Mouse (Mus musculus) hindbrain, embryonic 16.5 days (tissue): ENCODE measurements around the gene Slc26a5. TPM values are rescaled to one million over a fixed set of nuclear protein-coding genes. Genes with fewer than 3 reads are reported as not detected.

ENCODE experiments used
- ATAC-seq: fragments of 200-750 bp; cut with Nextera tagmentation; 2 replicates; pipeline ENCODE4 v1.8.0; 2017; ENCODE audit warnings: moderate TSS enrichment, moderate library complexity
- H3K27ac ChIP-seq: fragments of 300-500 bp; sonication (generic); 2 replicates; pipeline ENCODE4 v1.5.1; 2014; ENCODE audit warnings: low read depth, mild to moderate bottlenecking, control low read depth, low read length, moderate library complexity
- H3K27me3 ChIP-seq: fragments of 300-500 bp; sonication (generic); replicated peaks from 2 replicates; pipeline ENCODE4 v1.6.1; 2014; ENCODE audit warnings: low read length; ENCODE audit not compliant: control insufficient read depth, insufficient read depth
- H3K36me3 ChIP-seq: fragments of 300-500 bp; sonication (generic); 2 replicates; pipeline ENCODE4 v1.6.1; 2014; ENCODE audit warnings: mild to moderate bottlenecking, low read length, moderate library complexity, mixed read lengths; ENCODE audit not compliant: control insufficient read depth, insufficient read depth
- H3K4me1 ChIP-seq: fragments of 300-500 bp; sonication (generic); 2 replicates; pipeline ENCODE4 v1.6.1; 2014; ENCODE audit warnings: low read depth, low read length; ENCODE audit not compliant: control insufficient read depth, insufficient read depth
- H3K4me2 ChIP-seq: fragments of 300-500 bp; sonication (generic); 2 replicates; pipeline ENCODE4 v1.6.1; 2014; ENCODE audit warnings: mild to moderate bottlenecking, low read length, control low read depth, moderate library complexity
- H3K4me3 ChIP-seq: fragments of 300-500 bp; sonication (generic); 2 replicates; pipeline ENCODE4 v1.5.1; 2014; ENCODE audit warnings: mild to moderate bottlenecking, low read length, control low read depth, moderate library complexity
- H3K9ac ChIP-seq: fragments of 300-500 bp; sonication (generic); 2 replicates; pipeline ENCODE4 v1.6.1; 2014; ENCODE audit warnings: low read depth, mild to moderate bottlenecking, control low read depth, low read length, moderate library complexity
- H3K9me3 ChIP-seq: fragments of 300-500 bp; sonication (generic); 2 replicates; pipeline ENCODE4 v1.6.1; 2014; ENCODE audit warnings: mild to moderate bottlenecking, low read length, moderate library complexity; ENCODE audit not compliant: control insufficient read depth
- WGBS: fragments of 180-500 bp; shearing (Covaris S2); extraction: QIAGEN DNeasy Blood & Tissue Kit; methylation state at CpG from one replicate; pipeline ENCODE4 v1.1.7; 2014; 5-methylcytosine and 5-hydroxymethylcytosine counted together
- polyA plus RNA-seq: library from polyadenylated mRNA; unstranded; fragments of >200 nt; fragmentation: Nextera tagmentation; extraction: Ambion mirVana; gene quantifications from 2 replicates; pipeline ENCODE4 v1.2.1, GENCODE M21; 2015

Slc26a5 gene
- polyA plus RNA-seq, 1 experiment from 2014 or later, result 0.15 TPM

DNA sequence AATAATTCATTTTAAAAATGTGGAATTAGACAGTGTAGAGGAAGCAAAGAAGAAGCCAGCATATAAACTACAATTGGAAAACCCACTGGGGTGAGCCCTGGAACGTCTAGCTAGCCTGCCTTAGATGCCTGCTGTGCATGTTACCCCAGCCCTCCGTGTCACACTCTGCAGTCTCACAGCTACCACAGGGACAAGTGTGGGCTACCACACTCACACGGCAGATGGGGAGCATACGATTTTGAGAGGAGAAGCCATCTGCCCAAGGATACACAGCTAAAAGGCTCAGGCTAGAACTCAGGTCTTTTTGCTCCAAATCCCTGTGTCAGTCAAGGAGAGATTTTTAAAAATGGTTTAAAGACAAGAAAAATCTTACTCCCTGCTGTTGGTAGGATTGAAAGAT is 36.5 kb downstream of the Slc26a5 start:
- WGBS, result 56% methylated on average over 4 of the region's 4 CpGs
- Histone ChIP-seq H3K4me3 (no peak overlapping the region), H3K27me3 (no peaks in the 10 kb centered on the region; the same call in 1 of the 2 replicates), H3K4me2 (no peak overlapping the region), H3K9me3 (no peaks in the 10 kb centered on the region), H3K9ac (no peak overlapping the region), H3K27ac (no peak overlapping the region), H3K36me3 (no peaks in the 10 kb centered on the region), H3K4me1 (no peaks in the 10 kb centered on the region)
- ATAC-seq, result no peak

DNA sequence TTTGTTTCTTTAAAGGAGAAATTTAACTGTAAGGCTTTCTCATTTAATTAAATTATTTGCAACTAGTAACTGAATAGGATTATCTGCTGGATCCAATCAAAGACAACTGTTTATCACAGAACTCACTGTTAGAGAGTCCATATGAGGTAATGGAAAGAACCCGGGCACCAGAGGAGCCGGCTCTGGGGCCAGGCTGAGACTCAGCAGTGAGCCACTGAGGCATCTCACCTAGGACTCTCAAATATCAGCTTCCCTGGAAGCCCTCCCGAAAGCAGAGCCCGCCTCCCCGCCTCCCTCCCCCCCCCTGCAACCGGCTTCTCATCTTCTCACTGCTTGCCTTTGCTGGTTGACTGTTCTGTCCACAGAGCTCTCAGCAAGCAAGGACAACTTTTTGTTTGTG is 37.8 kb downstream of the Slc26a5 start:
- no peak overlapping the region for H3K4me3 ChIP-seq
- no peak overlapping the region for H3K27ac ChIP-seq
- 22% methylated on average over 6 of the region's 6 CpGs for WGBS
- no peaks in the 10 kb centered on the region for H3K36me3 ChIP-seq
- H3K4me1 ChIP-seq, result no peaks in the 10 kb centered on the region
- no peak for ATAC-seq
- H3K27me3 ChIP-seq, result no peaks in the 10 kb centered on the region; the same call in 1 of the 2 replicates
- H3K4me2 ChIP-seq, result no peak overlapping the region
- H3K9me3 ChIP-seq, result no peaks in the 10 kb centered on the region
- no peak overlapping the region for H3K9ac ChIP-seq

DNA sequence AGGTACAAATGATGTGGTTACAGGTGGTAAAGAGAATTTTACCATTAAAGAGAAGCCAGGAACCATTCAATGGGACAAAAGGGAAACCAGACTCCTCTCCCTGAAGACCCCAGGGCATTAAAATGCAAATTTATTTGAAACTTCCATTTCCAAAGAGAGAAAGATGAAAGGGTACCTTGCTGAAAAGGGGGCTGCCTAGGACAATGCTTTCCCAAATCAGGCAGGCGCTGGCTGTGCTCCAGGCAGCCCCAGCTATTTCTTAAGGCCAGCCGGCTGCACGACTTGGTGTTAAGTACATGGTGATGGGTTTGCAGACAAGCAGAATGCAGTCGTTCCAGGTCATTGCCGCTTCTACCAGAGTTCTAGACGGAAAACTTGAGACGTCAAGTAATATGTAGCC is 39.0 kb downstream of the Slc26a5 start:
- Histone ChIP-seq H3K9me3 (no peaks in the 10 kb centered on the region), H3K27ac (no peak overlapping the region), H3K4me1 (no peaks in the 10 kb centered on the region), H3K36me3 (no peaks in the 10 kb centered on the region), H3K9ac (no peak overlapping the region), H3K4me3 (no peak overlapping the region), H3K4me2 (no peak overlapping the region), H3K27me3 (no peaks in the 10 kb centered on the region)
- 12% methylated on average over 7 of the region's 7 CpGs for WGBS
- ATAC-seq, result no peak

DNA sequence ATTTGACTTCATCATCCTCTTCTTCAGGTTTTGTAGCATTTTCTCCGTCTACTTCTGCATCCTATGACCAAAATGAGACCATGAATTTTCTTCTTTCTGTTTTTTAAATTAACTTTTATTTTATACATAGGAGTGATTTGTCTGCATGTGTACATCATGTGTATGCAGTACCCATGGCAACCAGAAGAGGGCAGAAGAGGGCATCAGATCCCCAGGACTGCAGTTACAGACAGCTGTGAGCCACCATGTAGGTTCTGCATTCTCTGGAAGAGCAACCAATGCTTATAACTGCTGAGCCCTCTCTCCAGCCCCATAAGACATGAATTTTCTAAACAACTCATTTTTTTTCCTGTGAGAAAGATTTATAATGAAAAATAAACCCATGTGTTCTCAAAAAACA is 51.4 kb downstream of the Slc26a5 start:
- Histone ChIP-seq H3K27me3 (no peaks in the 10 kb centered on the region), H3K4me2 (no peak overlapping the region), H3K36me3 (no peaks in the 10 kb centered on the region), H3K9me3 (no peaks in the 10 kb centered on the region), H3K4me3 (no peak overlapping the region), H3K27ac (no peak overlapping the region), H3K4me1 (no peaks in the 10 kb centered on the region), H3K9ac (no peak overlapping the region)
- no peak for ATAC-seq
- 49% methylated on average over 1 of the region's 1 CpGs for WGBS

DNA sequence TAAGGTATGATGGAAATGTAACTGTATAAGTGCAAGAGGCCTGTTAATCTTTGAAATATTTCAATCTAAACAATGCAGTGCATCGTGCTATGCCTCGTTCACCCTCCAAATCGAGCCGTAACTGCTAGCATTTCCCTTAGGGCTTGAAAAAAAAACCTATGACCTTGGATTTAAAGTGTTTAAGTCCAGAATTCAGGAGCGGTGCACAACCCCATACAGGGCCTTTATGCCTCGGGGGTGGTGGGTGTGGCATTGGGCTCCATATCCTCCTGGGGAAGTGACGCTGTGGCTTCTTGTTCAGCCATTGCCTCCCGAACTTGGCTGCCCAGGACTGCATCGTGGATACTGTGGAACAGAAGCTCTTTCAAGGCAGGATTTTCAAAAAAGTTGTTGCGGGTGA is 54.5 kb downstream of the Slc26a5 start:
- 85% methylated on average over 10 of the region's 10 CpGs for WGBS
- H3K4me3 ChIP-seq, result no peak overlapping the region
- H3K27ac ChIP-seq, result no peak overlapping the region
- no peaks in the 10 kb centered on the region for H3K36me3 ChIP-seq
- no peak overlapping the region for H3K9ac ChIP-seq
- H3K27me3 ChIP-seq, result no peaks in the 10 kb centered on the region
- H3K4me2 ChIP-seq, result no peak overlapping the region
- no peaks in the 10 kb centered on the region for H3K4me1 ChIP-seq
- no peak for ATAC-seq
- no peaks in the 10 kb centered on the region for H3K9me3 ChIP-seq

DNA sequence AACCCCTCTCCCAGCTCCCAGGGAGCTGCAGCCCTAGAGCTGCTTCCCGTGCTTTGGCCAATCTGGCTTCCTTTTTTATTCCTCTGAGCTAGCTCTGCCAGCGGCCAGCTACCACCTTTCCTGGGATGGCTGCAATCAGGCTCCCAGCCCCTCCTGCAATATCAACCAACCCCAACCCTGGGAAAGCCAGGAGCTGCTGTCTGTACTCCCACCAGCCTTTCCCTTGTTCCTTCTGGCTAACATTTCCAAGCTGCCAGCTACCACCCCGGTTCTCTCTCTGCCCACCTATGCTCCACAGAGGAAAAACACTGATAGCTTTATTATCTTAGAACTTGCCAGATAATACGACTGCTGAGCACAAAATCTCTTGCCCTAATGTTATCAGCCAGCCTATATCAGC is 60.6 kb downstream of the Slc26a5 start:
- no peak for ATAC-seq
- Histone ChIP-seq H3K4me3 (no peak overlapping the region), H3K36me3 (peaks cover 22% of the 10 kb centered on the region), H3K27ac (no peak overlapping the region), H3K4me1 (no peaks in the 10 kb centered on the region), H3K4me2 (no peak overlapping the region), H3K9me3 (no peaks in the 10 kb centered on the region), H3K27me3 (no peaks in the 10 kb centered on the region), H3K9ac (no peak overlapping the region)
- 87% methylated on average over 4 of the region's 4 CpGs for whole genome bisulfite sequencing

DNA sequence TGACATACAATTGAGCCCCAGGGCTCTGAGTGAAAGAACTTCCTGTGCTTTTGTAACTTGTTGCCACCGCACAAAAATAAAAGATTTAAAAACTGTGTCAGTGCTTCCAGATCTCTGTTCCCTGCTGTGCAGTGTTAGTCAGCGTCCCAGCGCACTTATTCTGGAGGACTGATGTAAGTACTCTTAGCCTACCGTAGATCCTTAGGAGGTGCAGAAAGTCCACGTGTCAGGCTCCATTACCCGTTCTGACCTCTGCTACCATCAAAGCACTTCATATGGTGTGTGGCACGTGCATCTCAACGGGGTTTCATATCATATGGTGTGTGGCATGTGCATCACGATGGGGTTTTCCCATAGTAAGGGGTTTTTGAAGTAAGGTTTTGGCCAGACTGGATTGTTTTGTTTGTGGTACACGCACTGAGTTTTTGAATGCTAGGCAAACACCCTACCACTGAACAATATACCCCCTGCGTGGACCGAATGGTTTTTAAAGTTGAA is 61.7 kb downstream of the Slc26a5 start:
- Histone ChIP-seq H3K4me2 (no peak overlapping the region), H3K36me3 (peaks cover 29% of the 10 kb centered on the region), H3K27me3 (no peaks in the 10 kb centered on the region), H3K9me3 (no peaks in the 10 kb centered on the region), H3K4me3 (no peak overlapping the region), H3K4me1 (no peaks in the 10 kb centered on the region), H3K27ac (no peak overlapping the region), H3K9ac (no peak overlapping the region)
- ATAC-seq, result no peak
- WGBS, result 88% methylated on average over 12 of the region's 12 CpGs

DNA sequence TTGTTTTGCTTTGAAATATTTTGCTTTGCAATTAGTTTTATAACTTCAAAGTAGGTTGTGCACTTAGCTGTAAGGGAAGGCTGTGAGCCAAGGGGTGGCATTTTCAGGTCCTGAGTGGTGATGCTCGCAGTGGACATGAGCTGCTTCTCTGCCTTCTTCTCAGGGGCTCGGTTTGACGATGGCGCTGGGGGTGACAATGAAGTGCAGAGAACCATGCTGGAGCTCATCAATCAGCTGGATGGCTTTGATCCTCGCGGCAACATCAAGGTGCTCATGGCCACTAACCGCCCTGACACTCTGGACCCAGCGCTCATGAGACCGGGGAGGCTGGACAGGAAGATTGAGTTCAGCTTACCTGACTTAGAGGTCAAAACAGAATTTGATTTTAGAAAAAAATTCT is 62.5 kb downstream of the Slc26a5 start:
- no peaks in the 10 kb centered on the region for H3K9me3 ChIP-seq

DNA sequence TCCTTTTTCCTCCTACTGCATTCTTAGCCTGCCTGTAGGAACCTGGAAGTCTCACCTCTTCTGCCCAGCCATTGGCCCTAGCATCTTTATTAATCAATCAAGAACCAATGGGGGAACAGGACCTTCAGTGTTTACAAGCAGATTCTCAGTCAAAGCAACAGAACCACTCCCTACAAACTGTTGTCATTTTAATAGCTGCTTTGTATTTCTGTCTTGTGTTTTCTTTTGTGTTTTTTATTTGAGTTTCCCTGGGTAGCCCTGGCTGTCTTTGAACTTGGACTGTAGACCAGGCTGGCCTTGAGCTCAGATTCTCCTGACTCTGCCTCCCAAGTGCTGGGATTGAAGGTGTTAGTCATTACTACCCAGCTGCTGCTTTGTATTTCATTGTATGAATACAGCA is 73.2 kb downstream of the Slc26a5 start:
- Histone ChIP-seq H3K9me3 (no peaks in the 10 kb centered on the region), H3K4me3 (no peak overlapping the region), H3K27me3 (no peaks in the 10 kb centered on the region), H3K4me2 (no peak overlapping the region), H3K27ac (no peak overlapping the region), H3K4me1 (peaks cover 23% of the 10 kb centered on the region), H3K36me3 (peaks cover 14% of the 10 kb centered on the region), H3K9ac (no peak overlapping the region)
- no peak for ATAC-seq

More for the DNA sequence above, 62.5 kb downstream of the Slc26a5 start:
- H3K27ac ChIP-seq, result no peak overlapping the region
- H3K4me2 ChIP-seq, result no peak overlapping the region
- no peaks in the 10 kb centered on the region for H3K27me3 ChIP-seq
- no peak for ATAC-seq
- H3K9ac ChIP-seq, result no peak overlapping the region
- peaks cover 29% of the 10 kb centered on the region for H3K36me3 ChIP-seq
- H3K4me1 ChIP-seq, result no peaks in the 10 kb centered on the region
- WGBS, result 93% methylated on average over 9 of the region's 9 CpGs
- no peak overlapping the region for H3K4me3 ChIP-seq

DNA sequence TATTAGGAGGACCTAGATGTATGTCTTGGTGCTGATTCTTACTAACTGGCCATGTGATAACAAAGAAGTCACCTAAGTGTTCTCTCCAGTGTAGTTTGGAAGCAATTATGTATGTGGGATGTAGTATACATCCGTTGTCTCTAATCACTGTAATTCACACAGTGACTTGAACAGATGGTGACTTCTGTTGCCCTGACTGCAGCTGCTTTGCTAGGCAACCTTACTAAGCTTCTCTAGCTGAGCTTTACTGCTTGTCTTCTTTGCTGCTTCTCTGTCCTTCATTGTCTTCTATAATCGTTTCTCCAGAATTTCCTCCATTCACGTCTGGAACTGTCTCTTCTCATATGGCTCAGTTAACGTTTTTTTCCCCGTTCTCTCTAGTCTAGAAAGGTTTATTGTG is 76.3 kb downstream of the Slc26a5 start:
- Histone ChIP-seq H3K9ac (no peak overlapping the region), H3K27me3 (no peaks in the 10 kb centered on the region)
- no peak for ATAC-seq

More for the DNA sequence above, 76.3 kb downstream of the Slc26a5 start:
- Histone ChIP-seq H3K4me3 (no peak overlapping the region), H3K4me1 (peaks cover 29% of the 10 kb centered on the region), H3K4me2 (no peak overlapping the region), H3K27ac (no peak overlapping the region), H3K36me3 (peaks cover 4% of the 10 kb centered on the region; the same call in 1 of the 2 replicates), H3K9me3 (no peaks in the 10 kb centered on the region)
- WGBS, result 64% methylated on average over 5 of the region's 5 CpGs
